Mouse (Mus musculus) frontal cortex, postnatal 14 days (tissue): Measurements from ENCODE around the gene Arhgap44.

Experiments used
- DNase-seq, 2 experiments: peaks; one replicate each; pipeline ENCODE4 v3.0.0; 2022; ENCODE audit warnings: low spot score in 2 of 2

Arhgap44 gene

GRCm38 (mm10) chr11:65088451-65089222 is 74.1 kb downstream of the Arhgap44 start:
- no peak for DNase-seq

- DNase-seq = no peak
These were observed 82.0 kb downstream of the Arhgap44 start for GRCm38 (mm10) chr11:65080761-65081160.

GRCm38 (mm10) chr11:65080274-65080673 is 82.5 kb downstream of the Arhgap44 start:
- DNase-seq = no peak

GRCm38 (mm10) chr11:65069609-65070008 is 93.2 kb downstream of the Arhgap44 start:
- peak in 1 of 2 experiments; percentile 52 for DNase-seq

- DNase-seq = no peak
These were observed 93.7 kb downstream of the Arhgap44 start for GRCm38 (mm10) chr11:65069051-65069450.

GRCm38 (mm10) chr11:65065201-65065600 is 97.6 kb downstream of the Arhgap44 start:
- no peak for DNase-seq

GRCm38 (mm10) chr11:65061437-65061836 is 101.3 kb downstream of the Arhgap44 start:
- DNase-seq = no peak

- DNase-seq = no peak
These were observed 103.2 kb downstream of the Arhgap44 start for GRCm38 (mm10) chr11:65059531-65059930.

- no peak for DNase-seq
These were observed 104.4 kb downstream of the Arhgap44 start for GRCm38 (mm10) chr11:65058224-65058908.

- DNase-seq = no peak
These were observed 107.2 kb downstream of the Arhgap44 start for GRCm38 (mm10) chr11:65055596-65055995.

GRCm38 (mm10) chr11:65054216-65054615 is 108.5 kb downstream of the Arhgap44 start:
- no peak for DNase-seq

- DNase-seq = no peak
These were observed 111.9 kb downstream of the Arhgap44 start for GRCm38 (mm10) chr11:65050819-65051218.

GRCm38 (mm10) chr11:65049090-65049489 is 113.7 kb downstream of the Arhgap44 start:
- no peak for DNase-seq

- no peak for DNase-seq
These were observed 122.2 kb downstream of the Arhgap44 start for GRCm38 (mm10) chr11:65040556-65040955.

- no peak for DNase-seq
These were observed 123.2 kb downstream of the Arhgap44 start for GRCm38 (mm10) chr11:65039517-65040095.

- no peak for DNase-seq
These were observed 123.8 kb downstream of the Arhgap44 start for GRCm38 (mm10) chr11:65038996-65039395.

- no peak for DNase-seq
These were observed 130.5 kb downstream of the Arhgap44 start for GRCm38 (mm10) chr11:65032221-65032620.

- DNase-seq = no peak
These were observed 132.6 kb downstream of the Arhgap44 start for GRCm38 (mm10) chr11:65030201-65030600.

- DNase-seq = no peak
These were observed 134.7 kb downstream of the Arhgap44 start for GRCm38 (mm10) chr11:65028049-65028448.

- no peak for DNase-seq
These were observed 140.0 kb downstream of the Arhgap44 start for GRCm38 (mm10) chr11:65022771-65023170.

- DNase-seq = no peak
These were observed 142.0 kb downstream of the Arhgap44 start for GRCm38 (mm10) chr11:65020744-65021143.

GRCm38 (mm10) chr11:65016754-65017153 is 146.0 kb downstream of the Arhgap44 start:
- no peak for DNase-seq

GRCm38 (mm10) chr11:65013906-65014305 is 148.9 kb downstream of the Arhgap44 start:
- DNase-seq = no peak
